Mouse (Mus musculus) ES-Bruce4 (cell line): Measurements from ENCODE around the gene Trim63.
"Not testable (repeated sequence)": the region's sequence is repeated elsewhere in the genome, so short reads cannot be mapped to it uniquely, and the experiment has no call there.

Experiments used
- CTCF ChIP-seq: IDR thresholded peaks from one replicate; pipeline ENCODE4 v1.8.1; 2011; ENCODE audit warnings: low read depth, low read length
- EP300 ChIP-seq: IDR thresholded peaks from 2 replicates; pipeline ENCODE4 v1.6.1; 2011; ENCODE audit warnings: low read depth, low read length; ENCODE audit not compliant: insufficient read depth
- POLR2A ChIP-seq: IDR thresholded peaks from one replicate; pipeline ENCODE4 v1.8.1; 2011; ENCODE audit warnings: low read length; ENCODE audit not compliant: insufficient read depth

DNA sequence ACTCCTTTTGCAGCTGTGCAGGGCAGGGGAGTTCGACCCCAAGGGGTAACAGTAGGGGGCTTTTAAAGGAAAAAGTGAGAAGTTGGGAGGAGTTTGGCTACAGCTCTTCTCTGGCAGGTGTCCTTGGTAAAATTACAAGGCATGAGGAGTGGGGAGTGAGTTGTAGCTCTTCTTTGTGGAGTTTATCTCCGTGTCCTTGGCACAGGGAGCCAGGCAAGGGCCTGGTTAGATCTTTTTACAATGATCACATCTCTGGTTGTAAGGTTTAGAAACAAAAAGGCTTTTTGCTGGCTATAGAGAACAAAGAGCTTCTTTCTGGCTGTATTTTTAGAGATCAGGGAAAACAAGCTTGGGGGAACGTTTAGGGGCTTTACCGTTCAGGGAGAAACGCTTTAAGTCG is 26.3 kb downstream of the Trim63 start:
- TF ChIP-seq POLR2A, CTCF, EP300: not testable (repeated sequence)
